Mouse (Mus musculus) thymus, postnatal 4 days (tissue): ENCODE data around the gene Pkp1.

Experiments used
- DNase-seq: peaks from one replicate; pipeline ENCODE4 v3.0.0; 2021

The Pkp1 gene

DNA sequence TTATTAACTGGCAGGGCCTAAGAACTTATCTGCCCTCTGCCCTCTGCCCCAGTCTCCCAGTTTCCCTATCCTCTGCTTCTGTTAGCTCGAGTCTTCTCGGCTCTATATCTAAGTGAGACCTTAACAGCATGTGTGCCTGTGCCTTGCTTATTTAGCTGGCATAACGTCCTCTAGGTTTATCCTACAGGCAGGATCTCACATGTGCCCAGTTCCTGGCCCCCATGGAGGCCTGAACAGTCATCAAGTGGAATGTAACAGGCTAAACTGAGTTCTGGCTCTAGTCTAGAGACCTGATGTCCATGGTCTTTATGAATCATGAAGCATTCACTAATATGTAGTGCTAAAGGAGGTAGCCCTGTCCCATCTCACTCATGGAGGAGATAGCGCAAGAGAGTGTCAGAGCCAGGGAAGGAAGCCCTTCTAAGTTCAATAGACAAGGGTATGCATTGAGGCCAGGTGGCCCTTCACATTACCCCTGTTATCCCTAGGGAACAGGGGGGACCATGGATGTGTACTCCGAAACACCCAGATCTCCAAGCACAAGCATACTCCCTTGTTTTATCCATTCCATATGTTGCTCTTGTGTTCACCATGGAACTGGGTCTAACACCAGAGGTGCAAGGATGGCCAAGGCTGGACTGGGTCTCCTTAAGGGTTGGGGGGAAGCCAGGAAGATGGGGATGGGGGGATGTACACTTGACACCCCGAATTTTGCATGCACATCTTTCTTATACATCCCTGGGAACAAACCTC, 64.2 kb downstream of the Pkp1 start:
- no peak for DNase-seq

DNA sequence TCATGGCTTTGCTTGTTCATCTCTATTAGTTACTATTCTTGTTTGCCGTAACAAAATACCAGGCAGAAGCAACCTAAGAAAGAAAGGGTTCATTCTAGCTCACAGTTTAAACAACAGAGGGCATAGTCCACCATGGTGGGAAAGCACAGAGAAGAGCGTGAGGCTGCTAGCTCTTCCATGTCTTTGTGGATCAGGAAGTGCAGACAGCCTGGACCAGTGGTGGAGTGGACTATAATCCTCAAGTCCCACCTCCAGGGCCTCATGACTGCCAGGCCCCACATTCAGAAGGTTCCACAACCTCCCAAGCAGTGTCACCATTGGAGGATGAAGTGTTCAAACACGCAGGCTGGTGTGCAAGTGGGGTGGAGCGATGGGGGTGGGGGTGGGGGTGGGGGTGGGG, 65.8 kb downstream of the Pkp1 start:
- no peak for DNase-seq

DNA sequence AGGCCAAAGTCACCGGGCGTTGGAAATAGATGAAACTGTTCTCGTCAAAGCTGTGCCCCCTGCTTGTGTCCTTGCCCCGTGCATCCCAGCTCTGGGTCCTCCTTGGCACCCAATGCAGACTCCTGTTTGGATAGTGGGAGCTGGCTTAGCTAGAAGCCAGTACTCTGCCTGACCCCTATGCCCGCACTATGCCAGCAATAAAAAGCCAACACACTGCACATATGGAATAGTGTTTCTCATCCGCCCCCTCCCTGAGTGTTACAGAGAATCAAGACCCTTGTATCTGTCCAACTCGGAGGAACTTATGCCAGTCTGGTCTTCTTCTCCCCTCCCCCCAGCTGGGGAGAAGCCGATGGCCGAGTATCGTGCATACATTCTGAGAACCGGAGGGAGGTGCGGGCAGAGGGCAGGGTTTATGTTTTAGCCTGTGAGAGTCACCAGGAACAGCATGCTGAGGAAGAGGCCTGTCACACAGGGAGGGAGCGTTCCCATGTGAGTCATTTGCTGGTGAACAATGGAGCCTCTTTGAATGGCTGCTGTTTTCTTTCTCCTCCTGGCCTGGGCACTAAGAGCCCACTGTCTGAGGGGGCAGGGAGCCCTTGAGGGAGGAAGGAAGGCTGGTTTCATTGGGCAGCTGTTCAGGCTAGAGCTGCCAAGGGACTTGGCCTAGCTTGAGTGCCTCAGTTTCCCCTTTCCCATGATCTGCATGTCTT, 66.8 kb downstream of the Pkp1 start:
- no peak for DNase-seq

DNA sequence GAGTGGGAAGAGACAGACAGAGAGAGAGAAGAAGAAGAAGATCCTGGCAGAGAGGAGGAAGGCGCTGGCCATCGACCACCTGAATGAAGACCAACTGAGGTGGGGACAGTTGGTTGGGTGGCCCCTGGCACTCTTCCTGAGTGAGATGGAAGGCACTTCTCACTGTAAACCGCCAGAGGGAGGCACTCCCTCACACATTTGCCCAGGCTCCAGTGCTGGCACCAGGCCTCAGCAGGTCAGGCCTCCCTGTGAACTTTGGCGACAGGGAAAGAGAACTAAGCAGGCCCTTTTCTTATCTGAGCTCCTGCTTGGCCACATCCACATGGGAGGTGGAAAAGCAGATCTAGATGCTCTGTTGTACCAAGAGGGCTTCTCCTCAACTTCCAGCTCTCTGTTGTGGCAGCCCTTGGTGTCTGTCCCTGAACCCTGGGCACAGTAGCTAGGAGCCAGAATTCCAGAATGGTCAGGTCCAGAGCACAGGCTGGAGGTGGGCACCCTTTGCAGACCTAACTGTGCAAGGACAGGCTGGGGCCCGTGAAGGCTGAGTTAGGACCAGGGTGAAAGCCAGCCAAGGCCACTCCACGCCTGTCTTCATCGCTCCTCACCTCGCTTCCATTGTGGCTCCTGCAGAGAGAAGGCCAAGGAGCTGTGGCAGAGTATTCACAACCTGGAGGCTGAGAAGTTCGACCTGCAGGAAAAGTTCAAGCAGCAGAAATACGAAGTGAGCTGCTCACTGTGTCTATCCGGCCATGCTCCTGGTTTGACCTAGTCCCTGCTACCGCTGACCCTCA, 68.1 kb downstream of the Pkp1 start:
- peak; percentile 48 for DNase-seq

DNA sequence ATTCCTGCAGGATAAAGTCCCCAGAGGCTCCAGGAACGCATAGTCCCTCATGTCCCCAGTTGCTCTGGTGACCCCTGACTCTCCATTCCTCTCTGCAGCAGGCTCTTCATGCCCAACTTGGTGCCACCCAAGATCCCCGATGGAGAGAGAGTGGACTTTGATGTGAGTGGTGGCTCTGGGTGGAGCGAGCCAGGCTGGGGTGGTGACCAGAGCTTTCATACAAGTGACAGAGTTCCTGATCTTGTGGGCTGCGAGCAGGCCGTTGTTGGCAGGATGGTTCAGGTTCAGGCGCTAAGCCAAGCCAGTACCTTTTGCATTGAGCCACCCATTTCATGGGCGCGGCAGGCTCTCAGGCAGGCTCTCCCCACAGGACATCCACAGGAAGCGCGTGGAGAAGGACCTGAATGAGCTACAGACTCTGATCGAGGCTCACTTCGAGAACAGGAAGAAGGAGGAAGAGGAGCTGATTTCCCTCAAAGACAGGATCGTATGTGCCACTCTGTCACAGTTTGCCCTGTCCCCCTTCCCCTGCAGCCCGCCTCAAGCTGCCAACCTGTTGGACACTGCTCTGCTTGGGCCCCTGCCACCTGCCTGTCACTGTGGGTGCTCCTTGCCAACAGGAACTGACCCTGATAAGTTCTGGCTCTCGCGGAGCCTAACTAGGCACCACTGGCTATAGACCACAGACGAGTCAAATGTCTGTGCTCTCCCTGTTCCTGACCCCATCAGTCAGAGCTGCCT, 71.2 kb downstream of the Pkp1 start:
- DNase-seq, result no peak

DNA sequence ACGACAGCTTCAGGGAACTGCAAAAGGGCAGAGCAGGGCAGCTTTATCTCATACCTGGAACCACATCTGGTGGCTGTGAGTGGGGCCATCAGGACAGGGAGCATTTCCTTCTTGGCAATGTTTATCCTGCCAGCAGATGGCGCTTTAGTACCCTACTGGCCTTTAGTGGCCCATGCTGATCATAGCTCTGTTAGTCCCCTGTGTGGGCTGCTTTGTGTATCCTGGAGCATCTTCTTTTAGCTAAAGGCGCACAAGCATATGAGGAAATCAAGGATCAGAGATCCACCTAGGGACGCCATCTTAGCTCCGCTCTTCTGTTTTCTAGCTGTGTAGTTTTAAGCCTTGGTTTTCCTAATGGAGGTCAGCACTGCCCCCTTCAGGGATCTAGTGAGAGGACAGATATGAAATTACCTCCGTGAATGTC, 71.9 kb downstream of the Pkp1 start:
- peak; percentile 69 for DNase-seq

DNA sequence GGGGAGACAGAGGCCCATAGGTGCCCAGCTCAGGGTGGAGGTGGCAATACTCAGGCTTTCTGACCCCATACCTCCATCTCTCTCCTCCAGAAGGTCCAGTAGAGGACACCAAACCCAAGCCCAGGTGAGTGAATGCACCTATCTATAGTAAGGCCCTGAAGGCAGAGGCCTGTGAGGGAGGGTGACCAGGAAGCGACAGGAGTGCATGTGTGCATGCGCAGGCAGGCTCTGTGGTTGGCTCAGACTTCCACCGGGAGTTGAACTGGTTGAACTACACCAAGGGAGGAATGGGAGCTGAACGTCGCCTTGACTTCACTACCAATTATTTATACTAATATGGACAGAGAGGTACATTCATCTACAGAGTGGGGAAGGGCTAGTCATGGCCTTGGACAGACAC, 72.4 kb downstream of the Pkp1 start:
- DNase-seq, result no peak

DNA sequence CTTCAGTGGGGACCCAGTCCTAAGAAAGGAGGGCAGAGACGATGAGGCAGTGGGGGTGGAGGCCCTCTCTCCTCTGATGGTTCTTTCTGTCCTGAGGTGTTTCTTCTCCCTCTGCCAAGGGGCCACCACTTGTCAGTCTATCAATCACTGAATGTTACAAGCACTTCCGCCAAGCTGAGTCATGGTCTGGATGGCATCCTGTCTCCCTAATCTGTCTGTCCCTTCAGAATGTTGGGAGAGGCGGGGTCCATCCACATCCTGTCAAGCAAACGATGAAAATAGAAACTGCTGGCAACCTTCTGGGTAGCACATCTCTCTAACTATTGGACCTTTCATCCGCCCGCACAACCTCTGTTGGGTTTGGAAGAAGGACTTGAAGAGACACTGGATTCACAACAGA, 74.5 kb downstream of the Pkp1 start:
- no peak for DNase-seq

DNA sequence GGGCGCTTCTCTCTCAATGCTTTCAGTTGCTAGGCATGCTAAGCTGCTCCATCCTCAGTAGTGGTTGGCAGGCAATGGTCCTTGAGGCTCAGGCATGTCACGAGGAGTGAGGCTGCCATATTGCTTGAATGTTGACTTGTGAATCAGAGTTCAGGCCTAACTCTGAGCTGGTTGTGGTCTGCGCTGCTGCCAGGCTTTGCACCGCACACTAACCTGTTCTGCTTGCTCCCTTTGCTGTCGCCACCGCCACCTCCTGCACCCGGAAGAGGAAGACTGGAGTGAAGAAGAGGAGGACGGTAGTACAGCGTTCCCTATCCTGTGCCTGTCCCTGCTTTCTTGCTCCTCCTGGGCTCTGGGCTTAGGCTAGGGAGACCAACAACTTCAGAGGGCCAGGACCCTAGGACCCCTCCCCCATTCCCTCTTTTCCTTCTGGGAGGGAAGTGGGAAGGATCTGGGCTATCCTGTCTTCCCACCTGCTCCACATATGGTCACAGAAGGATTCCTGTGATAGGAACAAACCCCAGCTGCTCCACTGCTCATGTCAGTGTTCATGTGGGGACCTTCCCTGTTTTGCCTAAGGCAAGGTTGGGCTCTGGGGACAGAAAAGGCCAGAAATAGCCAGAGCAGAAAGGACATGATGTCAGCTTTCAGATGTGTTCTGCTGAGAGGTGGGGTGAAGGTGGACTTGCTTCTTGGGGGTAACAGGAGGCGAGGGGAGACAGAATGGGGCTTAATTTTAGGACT, 75.3 kb downstream of the Pkp1 start:
- DNase-seq, result no peak

DNA sequence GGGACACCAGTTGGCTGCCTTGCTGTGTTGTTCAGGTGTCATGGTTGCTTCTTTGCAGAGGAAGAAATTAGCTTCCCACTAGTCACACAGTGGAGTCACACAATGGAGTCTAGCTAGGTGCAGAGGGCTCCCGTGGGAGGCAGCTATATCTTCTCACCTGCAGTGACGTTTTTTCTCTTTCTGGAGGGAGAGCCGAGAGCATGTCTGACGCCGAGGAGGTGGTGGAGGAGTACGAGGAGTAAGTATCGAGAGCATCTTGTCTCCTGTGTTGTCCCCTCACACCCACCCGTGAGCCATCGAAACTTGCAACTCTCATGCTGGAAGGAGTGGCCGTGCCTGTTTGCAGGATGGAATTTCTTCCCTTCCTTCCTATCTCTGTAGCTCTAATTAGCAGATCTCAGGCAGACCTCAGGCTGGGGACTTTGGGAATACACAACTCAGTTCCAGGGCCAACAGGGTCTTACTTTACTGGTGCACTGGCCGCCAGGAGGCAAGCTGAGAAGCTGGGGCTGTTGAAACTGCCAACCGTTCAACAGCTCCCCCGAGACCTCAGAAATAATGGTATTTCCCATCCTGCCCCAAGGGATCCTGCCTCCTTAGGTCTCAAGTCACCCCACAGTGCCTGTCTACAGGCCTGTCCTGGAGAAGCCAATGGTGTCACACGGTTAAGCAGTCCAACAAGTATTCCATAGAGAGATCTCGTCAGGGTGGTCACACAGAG, 78.2 kb downstream of the Pkp1 start:
- no peak for DNase-seq

DNA sequence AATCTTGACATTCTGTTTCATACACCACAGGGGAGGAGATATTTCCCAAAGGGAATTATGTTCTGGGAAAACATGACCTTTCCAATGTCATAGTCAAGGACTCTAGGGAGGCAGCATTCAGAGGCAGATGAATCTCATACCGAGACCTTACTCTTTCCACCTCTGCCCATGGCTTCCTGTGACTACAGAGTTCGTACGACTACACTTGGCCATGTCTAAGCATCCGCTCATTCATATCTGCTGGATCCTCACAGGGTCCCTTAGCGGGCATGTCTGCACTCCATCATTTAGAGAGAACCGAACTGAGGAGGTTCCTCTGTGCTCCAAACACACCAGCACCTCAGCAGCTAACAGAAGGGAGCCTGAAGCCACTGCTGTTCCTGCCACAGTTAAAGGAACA, 79.9 kb downstream of the Pkp1 start:
- DNase-seq, result no peak

DNA sequence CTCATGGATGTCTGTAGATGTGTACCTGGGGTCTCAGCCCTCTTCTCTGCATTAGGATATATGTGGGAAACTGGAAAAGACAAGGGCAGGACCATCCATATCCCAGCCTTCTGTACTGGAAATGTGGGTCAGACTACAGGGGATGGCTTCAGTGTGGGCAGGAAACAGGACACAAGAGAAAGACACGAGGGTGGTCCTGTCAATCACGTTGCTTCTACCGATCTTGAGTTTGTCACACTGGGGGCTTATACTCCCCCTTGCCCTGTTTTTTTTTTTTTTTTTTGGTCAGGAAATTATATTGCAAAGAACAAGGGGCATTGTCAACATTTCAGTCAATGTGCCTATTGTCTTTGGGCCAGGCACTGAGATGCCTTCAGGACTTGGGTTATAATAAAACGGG, 80.4 kb downstream of the Pkp1 start:
- no peak for DNase-seq

DNA sequence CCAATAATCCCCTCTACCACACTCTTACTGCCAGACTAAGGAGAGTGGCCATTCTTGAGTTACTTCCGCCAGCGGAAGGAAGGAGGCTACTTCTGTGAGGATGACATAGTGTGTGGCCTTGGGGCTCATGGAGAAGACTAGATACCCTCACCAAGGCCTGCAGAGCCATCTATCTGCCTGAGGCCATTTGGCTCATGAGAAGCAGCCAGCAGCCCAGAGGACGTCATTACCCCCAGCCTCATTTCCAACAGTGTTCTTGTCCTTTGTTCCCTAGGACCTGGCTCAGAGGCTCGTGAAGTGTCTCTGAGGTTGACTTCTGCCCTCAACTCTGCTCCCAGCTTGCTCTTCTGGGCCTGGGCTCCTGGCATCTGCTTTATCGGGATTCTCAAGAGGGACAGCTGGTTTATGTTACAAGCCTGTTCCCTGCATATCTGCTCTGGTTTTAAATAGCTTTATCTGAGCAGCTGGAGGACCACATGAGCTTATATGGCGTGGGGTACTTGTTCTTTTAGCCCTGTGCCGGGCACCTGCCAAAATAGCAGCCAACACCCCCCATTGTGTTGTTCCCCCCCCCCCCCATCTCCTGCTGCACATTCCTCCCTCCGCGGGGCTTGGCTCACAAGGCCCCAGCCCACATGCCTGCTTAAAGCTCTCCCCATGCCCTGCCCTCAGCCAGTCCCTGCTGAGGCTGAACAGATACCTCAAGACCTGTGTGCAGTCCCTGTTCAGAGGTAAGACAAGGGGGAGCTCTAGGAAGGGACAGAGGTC, 83.1 kb downstream of the Pkp1 start, which contains the start of gene Tnnt2:
Gene Tnnt2, plus strand, starts transcription at position 639 of the 768 bp plus-strand sequence.
- no peak for DNase-seq

DNA sequence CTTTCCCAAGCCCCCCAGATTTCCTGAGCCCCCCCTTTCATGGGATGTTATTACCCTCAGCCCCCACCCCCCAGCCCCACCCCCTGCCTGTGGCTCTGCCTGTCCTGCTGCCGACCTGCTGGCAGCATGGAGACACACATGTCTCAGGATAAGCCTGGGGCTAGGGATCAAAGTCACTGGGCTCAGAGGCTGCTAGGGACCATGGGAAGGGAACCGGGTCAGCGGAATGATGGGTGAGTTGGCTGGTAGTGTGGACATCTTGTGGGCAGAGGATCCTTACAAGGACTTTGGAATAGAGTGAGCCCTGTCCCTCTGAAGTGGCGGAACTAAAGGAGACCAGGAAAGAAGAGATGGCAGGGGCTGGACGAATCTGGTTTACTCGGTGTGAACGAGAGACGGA, 84.0 kb downstream of the Pkp1 start:
- DNase-seq, result no peak

DNA sequence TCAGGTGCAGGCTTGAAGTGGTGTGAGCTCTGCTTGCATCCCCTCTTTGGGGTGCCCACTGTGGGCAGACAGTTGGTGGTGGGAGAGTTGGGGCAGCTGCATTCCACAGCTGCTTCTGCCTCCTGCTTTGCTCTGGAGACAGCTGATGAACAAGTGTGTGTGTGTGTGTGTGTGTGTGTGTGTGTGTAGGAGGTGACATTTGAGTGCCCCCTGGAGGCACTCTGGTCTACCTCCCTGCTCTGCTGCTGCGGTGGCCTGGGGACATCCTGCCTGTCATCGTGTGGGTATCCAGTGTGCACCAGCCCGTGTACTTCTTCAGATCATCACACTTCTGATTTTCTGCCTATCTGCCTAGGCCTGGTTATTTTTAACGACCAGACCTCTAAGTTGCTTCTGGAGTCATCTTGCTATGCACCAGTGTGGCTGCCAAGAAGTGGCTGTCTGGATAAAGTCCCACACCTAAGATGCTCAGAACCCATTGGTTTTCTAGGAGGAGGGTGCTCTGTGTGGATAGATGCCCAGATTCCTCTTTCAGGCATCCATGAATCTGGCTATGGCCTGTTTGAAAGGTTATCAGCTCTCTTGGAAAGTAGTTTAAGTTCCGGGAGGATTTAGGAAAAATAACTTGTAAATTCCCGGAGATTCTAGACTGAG, 84.7 kb downstream of the Pkp1 start:
- peak; percentile 64 for DNase-seq

DNA sequence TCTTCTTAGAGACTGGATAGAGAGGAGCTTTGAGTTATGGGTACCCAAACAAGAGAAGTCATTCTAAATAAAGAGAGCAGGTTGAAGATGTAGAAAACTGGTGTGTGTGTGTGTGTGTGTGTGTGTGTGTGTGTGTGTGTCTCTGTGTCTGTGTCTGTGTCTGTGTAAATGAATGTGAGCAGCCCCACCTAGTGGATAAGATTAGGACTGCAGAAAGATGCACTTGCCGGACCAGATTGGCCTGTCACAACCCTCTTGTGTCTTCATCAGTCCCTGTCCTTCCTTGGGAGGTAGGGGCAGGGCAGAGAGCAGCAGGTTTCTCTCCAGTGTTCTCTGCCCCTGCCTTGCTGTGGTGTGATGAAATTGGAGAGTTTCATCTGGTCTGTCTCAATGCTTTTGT, 90.1 kb downstream of the Pkp1 start:
- peak; percentile 66 for DNase-seq

DNA sequence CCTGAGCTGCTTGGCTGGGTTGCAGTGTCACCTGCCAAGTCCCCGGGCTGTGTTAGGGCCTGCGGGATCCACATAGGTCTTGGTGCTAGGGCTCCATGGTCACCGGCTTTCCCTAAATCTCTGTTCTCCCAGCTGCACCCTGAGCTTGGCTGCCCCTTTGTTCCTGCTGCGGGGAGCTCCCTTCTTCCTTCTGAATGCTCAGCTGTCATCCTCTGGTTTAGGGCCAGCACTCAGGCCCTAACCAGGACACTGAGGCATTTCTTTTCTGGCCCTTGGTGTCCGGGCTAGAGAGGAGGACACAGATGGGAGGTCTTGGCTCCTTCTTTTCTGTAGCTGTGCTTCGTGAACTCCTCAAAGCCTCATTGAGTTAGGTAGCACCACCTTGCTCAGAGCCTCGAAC, 97.2 kb downstream of the Pkp1 start:
- DNase-seq, result no peak
